Mouse (Mus musculus) heart, postnatal 0 days (tissue): ENCODE measurements at regions not wholly inside any gene's neighbourhood (a gene's known extent, or its start where the extent isn't known, plus 50 kb on each side); places are given as distances from the start of the nearest gene placed in this dataset.

Experiments
- ATAC-seq: fragments of 200-750 bp; cut with Nextera tagmentation; 2 replicates; pipeline ENCODE4 v1.8.0; 2017; ENCODE audit warnings: low read depth, moderate number of reproducible peaks, moderate library complexity; ENCODE audit not compliant: insufficient read depth
- DNase-seq: peaks from one replicate; pipeline ENCODE4 v3.0.0-alpha.2; 2016; ENCODE audit warnings: low spot score
- H3K27ac ChIP-seq: fragments of 300-500 bp; sonication (generic); 2 replicates; pipeline ENCODE4 v1.5.1; 2014; ENCODE audit warnings: low read depth, mild to moderate bottlenecking
- H3K27me3 ChIP-seq: fragments of 300-500 bp; sonication (generic); 2 replicates; pipeline ENCODE4 v1.6.1; 2014; ENCODE audit warnings: low read length, mixed read lengths; ENCODE audit not compliant: control insufficient read depth, insufficient read depth
- H3K36me3 ChIP-seq: fragments of 300-500 bp; sonication (generic); replicated peaks from 2 replicates; pipeline ENCODE4 v1.6.1; 2014; ENCODE audit warnings: low read length, mixed read lengths; ENCODE audit not compliant: control insufficient read depth, insufficient read depth
- H3K4me1 ChIP-seq: fragments of 300-500 bp; sonication (generic); 2 replicates; pipeline ENCODE4 v1.6.1; 2014; ENCODE audit warnings: antibody characterized with exemption; ENCODE audit not compliant: control insufficient read depth, insufficient read depth
- H3K4me2 ChIP-seq: fragments of 300-500 bp; sonication (generic); 2 replicates; pipeline ENCODE4 v1.6.1; 2014; ENCODE audit warnings: low read depth, mild to moderate bottlenecking, low read length, moderate library complexity
- H3K4me3 ChIP-seq: fragments of 300-500 bp; sonication (generic); 2 replicates; pipeline ENCODE4 v1.5.1; 2014; ENCODE audit warnings: low read depth, low read length
- H3K9ac ChIP-seq: fragments of 300-500 bp; sonication (generic); replicated peaks from 2 replicates; pipeline ENCODE4 v1.6.1; 2014; ENCODE audit warnings: low read depth, low read length, mixed read lengths
- H3K9me3 ChIP-seq: fragments of 300-500 bp; sonication (generic); replicated peaks from 2 replicates; pipeline ENCODE4 v1.6.1; 2016; ENCODE audit warnings: low read length; ENCODE audit not compliant: control insufficient read depth
- CTCF ChIP-seq: IDR thresholded peaks from 2 replicates; pipeline ENCODE4 v1.5.1; 2016; ENCODE audit warnings: antibody characterized with exemption, control low read depth, low read depth
- EP300 ChIP-seq: IDR thresholded peaks from 2 replicates; pipeline ENCODE4 v1.6.1; 2016; ENCODE audit warnings: antibody characterized with exemption, low read depth
- WGBS: fragments of 180-500 bp; shearing (Covaris S2); extraction: QIAGEN DNeasy Blood & Tissue Kit; methylation state at CpG from one replicate; pipeline ENCODE4 v1.1.7; 2014; 5-methylcytosine and 5-hydroxymethylcytosine counted together

- TF ChIP-seq EP300 (no peak), CTCF (0 out of 2 replicates have a peak, but pooled peaks have one; percentile 5)
- H3K27ac ChIP-seq = no peak overlapping the region
- no peaks in the 10 kb centered on the region for H3K9me3 ChIP-seq
- H3K4me2 ChIP-seq = no peak overlapping the region
- ATAC-seq (no peak), DNase-seq (no peak)
- H3K27me3 ChIP-seq = no peaks in the 10 kb centered on the region
- 70% methylated on average over 10 of the region's 10 CpGs for WGBS
- no peak overlapping the region for H3K4me3 ChIP-seq
- H3K4me1 ChIP-seq = no peaks in the 10 kb centered on the region
- no peaks in the 10 kb centered on the region for H3K36me3 ChIP-seq
- no peak overlapping the region for H3K9ac ChIP-seq
These were observed 87.8 kb upstream of the Tank start for GRCm38 (mm10) chr2:61490436-61491109.

GRCm38 (mm10) chr2:61489762-61490161 is 88.6 kb upstream of the Tank start:
- no peaks in the 10 kb centered on the region for H3K27me3 ChIP-seq
- no peak overlapping the region for H3K27ac ChIP-seq
- H3K4me2 ChIP-seq = no peak overlapping the region
- H3K4me1 ChIP-seq = no peaks in the 10 kb centered on the region
- no peak overlapping the region for H3K9ac ChIP-seq
- 84% methylated on average over 10 of the region's 10 CpGs for WGBS
- no peak for ATAC-seq
- no peak for DNase-seq
- no peak for TF ChIP-seq EP300
- no peak for TF ChIP-seq CTCF
- H3K36me3 ChIP-seq = no peaks in the 10 kb centered on the region
- H3K9me3 ChIP-seq = no peaks in the 10 kb centered on the region
- H3K4me3 ChIP-seq = no peak overlapping the region

- ATAC-seq (no peak), DNase-seq (no peak)
- no peaks in the 10 kb centered on the region for H3K27me3 ChIP-seq
- no peak overlapping the region for H3K9ac ChIP-seq
- H3K9me3 ChIP-seq = no peaks in the 10 kb centered on the region
- H3K4me1 ChIP-seq = no peaks in the 10 kb centered on the region
- H3K27ac ChIP-seq = no peak overlapping the region
- 62% methylated on average over 1 of the region's 1 CpGs for WGBS
- no peaks in the 10 kb centered on the region for H3K36me3 ChIP-seq
- no peak for TF ChIP-seq CTCF
- TF ChIP-seq EP300 = no peak
- H3K4me2 ChIP-seq = no peak overlapping the region
- no peak overlapping the region for H3K4me3 ChIP-seq
These were observed 94.6 kb upstream of the Tank start for GRCm38 (mm10) chr2:61483820-61484219.

- TF ChIP-seq EP300 = no peak
- no peak for TF ChIP-seq CTCF
- Histone ChIP-seq H3K4me1 (no peaks in the 10 kb centered on the region), H3K4me2 (no peak overlapping the region), H3K27me3 (no peaks in the 10 kb centered on the region), H3K27ac (no peak overlapping the region), H3K9ac (no peak overlapping the region), H3K9me3 (no peaks in the 10 kb centered on the region), H3K36me3 (no peaks in the 10 kb centered on the region), H3K4me3 (no peak overlapping the region)
- DNase-seq = no peak
- no peak for ATAC-seq
- 84% methylated on average over 4 of the region's 4 CpGs for WGBS
These were observed 101.7 kb upstream of the Tank start for GRCm38 (mm10) chr2:61476648-61477047.

GRCm38 (mm10) chr2:61474626-61475025 is 103.8 kb upstream of the Tank start:
- no peaks in the 10 kb centered on the region for H3K4me1 ChIP-seq
- no peak overlapping the region for H3K27ac ChIP-seq
- no peak overlapping the region for H3K9ac ChIP-seq
- H3K36me3 ChIP-seq = no peaks in the 10 kb centered on the region
- no peak for TF ChIP-seq CTCF
- no peak for TF ChIP-seq EP300
- H3K4me2 ChIP-seq = no peak overlapping the region
- no peak for DNase-seq
- WGBS = 60% methylated on average over 10 of the region's 10 CpGs
- no peak for ATAC-seq
- H3K9me3 ChIP-seq = no peaks in the 10 kb centered on the region
- no peaks in the 10 kb centered on the region for H3K27me3 ChIP-seq
- no peak overlapping the region for H3K4me3 ChIP-seq

- no peak overlapping the region for H3K4me3 ChIP-seq
- TF ChIP-seq CTCF = no peak
- TF ChIP-seq EP300 = no peak
- H3K27ac ChIP-seq = no peak overlapping the region
- 76% methylated on average over 5 of the region's 5 CpGs for WGBS
- H3K9me3 ChIP-seq = no peaks in the 10 kb centered on the region
- H3K9ac ChIP-seq = no peak overlapping the region
- H3K4me1 ChIP-seq = no peaks in the 10 kb centered on the region
- ATAC-seq (no peak), DNase-seq (no peak)
- H3K27me3 ChIP-seq = no peaks in the 10 kb centered on the region
- no peaks in the 10 kb centered on the region for H3K36me3 ChIP-seq
- H3K4me2 ChIP-seq = no peak overlapping the region
These were observed 107.9 kb upstream of the Tank start for GRCm38 (mm10) chr2:61470521-61470920.
